Mouse (Mus musculus): ENCODE results near the gene Igf1.
A peak's percentile ranks its signal among the peaks of the same experiment; 100 is the strongest.

Igf1 gene

GRCm38 (mm10) chr10:87897331-87897730, 39.3 kb downstream of the Igf1 start:
- no peak for DNase-seq (ENCODE audit: low read depth, low spot score)

- no peak for DNase-seq (ENCODE audit: low read depth, low spot score)
These were observed 40.8 kb downstream of the Igf1 start for GRCm38 (mm10) chr10:87898826-87899225.

GRCm38 (mm10) chr10:87901916-87902315, 43.9 kb downstream of the Igf1 start:
- DNase-seq (ENCODE audit: low read depth, low spot score), result no peak

- no peak for DNase-seq (ENCODE audit: low read depth, low spot score)
These were observed 46.3 kb downstream of the Igf1 start for GRCm38 (mm10) chr10:87904324-87904723.

- no peak for DNase-seq (ENCODE audit: low read depth, low spot score)
These were observed 47.0 kb downstream of the Igf1 start for GRCm38 (mm10) chr10:87905087-87905486.

- DNase-seq (ENCODE audit: low read depth, low spot score), result no peak
These were observed 48.1 kb downstream of the Igf1 start for GRCm38 (mm10) chr10:87906121-87906520.

- no peak for DNase-seq (ENCODE audit: low read depth, low spot score)
These were observed 48.8 kb downstream of the Igf1 start for GRCm38 (mm10) chr10:87906757-87907307.

GRCm38 (mm10) chr10:87913852-87914251, 55.8 kb downstream of the Igf1 start:
- no peak for DNase-seq (ENCODE audit: low read depth, low spot score)

- no peak for DNase-seq (ENCODE audit: low read depth, low spot score)
These were observed 56.9 kb downstream of the Igf1 start for GRCm38 (mm10) chr10:87914932-87915331.

GRCm38 (mm10) chr10:87915782-87916181, 57.7 kb downstream of the Igf1 start:
- no peak for DNase-seq (ENCODE audit: low read depth, low spot score)

- DNase-seq (ENCODE audit: low read depth, low spot score), result no peak
These were observed 64.2 kb downstream of the Igf1 start for GRCm38 (mm10) chr10:87922263-87922662.

GRCm38 (mm10) chr10:87926564-87926963, 68.5 kb downstream of the Igf1 start:
- no peak for DNase-seq (ENCODE audit: low read depth, low spot score)

- DNase-seq (ENCODE audit: low read depth, low spot score), result peak; percentile 20
These were observed 69.1 kb downstream of the Igf1 start for GRCm38 (mm10) chr10:87927131-87927609.

GRCm38 (mm10) chr10:87948192-87948591, 90.1 kb downstream of the Igf1 start:
- DNase-seq (ENCODE audit: low read depth, low spot score), result no peak

GRCm38 (mm10) chr10:87971536-87971935, 113.5 kb downstream of the Igf1 start:
- DNase-seq (ENCODE audit: low read depth, low spot score), result no peak

GRCm38 (mm10) chr10:87973911-87974631, 116.0 kb downstream of the Igf1 start:
- no peak for DNase-seq (ENCODE audit: low read depth, low spot score)

- no peak for DNase-seq (ENCODE audit: low read depth, low spot score)
These were observed 127.3 kb downstream of the Igf1 start for GRCm38 (mm10) chr10:87985375-87985774.

- no peak for DNase-seq (ENCODE audit: low read depth, low spot score)
These were observed 128.1 kb downstream of the Igf1 start for GRCm38 (mm10) chr10:87986201-87986600.

All from retina, postnatal 7 days (tissue).